Mouse (Mus musculus): Measurements from ENCODE around the gene Ankrd34a. TPM values are rescaled to one million over a fixed set of nuclear protein-coding genes. Genes with fewer than 3 reads are reported as not detected.

Gene Ankrd34a
- total and polyA plus RNA-seq, 2 experiments from 2014 or later, result 15.3 to 29.6 TPM

DNA sequence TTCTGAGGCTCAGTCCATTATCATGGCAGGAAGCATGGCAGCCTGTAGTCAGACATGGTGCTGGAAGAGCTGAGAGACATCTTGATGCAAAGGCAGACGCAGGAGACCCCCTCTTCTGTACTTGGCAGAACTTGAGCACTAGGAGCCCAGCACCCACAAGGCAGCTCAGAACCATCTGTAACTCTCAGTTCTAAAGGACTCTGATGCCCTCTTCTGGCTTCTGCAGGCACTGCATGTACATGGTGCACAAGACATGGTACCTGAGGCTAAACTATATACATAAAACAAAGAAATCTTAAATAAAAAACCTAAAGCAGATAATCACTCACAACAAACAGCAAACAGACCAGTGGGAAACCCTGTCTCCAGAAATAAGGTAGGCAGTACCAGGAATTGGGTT is 42.8 kb downstream of the Ankrd34a start:
- Histone ChIP-seq H3K9me3 (ENCODE audit: low read length) (no peaks in the 10 kb centered on the region), H3K27ac (no peak overlapping the region), H3K9ac (replicated peaks; ENCODE audit: low read length) (no peak overlapping the region), H3K27me3 (ENCODE audit: insufficient read depth, low read length) (no peaks in the 10 kb centered on the region), H3K4me2 (ENCODE audit: low read depth, low read length) (no peak overlapping the region), H3K4me3 (ENCODE audit: low read length) (no peak overlapping the region), H3K36me3 (ENCODE audit: insufficient read depth, low read length) (peaks cover 31% of the 10 kb centered on the region; the same call in 1 of the 2 replicates), H3K4me1 (ENCODE audit: insufficient read depth, low read length) (peaks cover 9% of the 10 kb centered on the region; the same call in 1 of the 2 replicates)
- peak; percentile 58 for DNase-seq (ENCODE audit: low spot score)
- peak; percentile 67 for TF ChIP-seq CTCF (IDR thresholded peaks at IDR 0.05; ENCODE audit: low read depth)
- no peak for ATAC-seq
- 76% methylated on average over 1 of the region's 1 CpGs for WGBS

DNA sequence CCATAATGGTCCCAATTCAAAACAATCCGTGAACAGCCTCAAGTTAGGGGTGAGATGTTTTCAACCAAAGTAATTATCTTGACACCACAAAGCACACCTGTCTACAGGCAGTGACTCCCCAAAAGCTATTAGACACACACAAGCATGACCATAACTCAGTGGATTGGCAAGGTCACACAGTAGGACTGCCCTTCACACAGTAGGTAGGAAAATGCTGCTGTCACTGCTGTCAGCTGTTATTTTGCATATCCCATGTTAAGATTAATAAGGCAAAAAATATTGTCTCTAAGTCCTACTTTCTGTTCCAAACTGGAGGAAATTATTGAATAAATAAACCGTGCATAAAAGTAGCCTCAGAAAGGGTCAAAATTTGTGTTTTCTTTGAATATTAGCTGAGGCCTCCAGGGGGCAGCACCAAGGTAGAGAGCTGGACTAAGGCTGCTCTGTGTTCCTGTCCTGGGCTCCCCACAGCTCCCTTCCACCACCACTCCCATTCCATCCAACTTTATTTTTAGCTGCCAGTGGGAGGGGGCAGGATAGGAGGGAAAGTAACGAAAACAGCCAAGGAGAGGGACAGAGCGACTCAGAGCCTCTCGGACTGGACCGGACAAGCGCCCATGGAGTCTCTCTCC is 48.7 kb downstream of the Ankrd34a start, which contains the start of gene Itga10:
Gene Itga10 (plus strand): TSS at position 567 of the 632 bp plus-strand sequence.
- TF ChIP-seq CTCF (IDR thresholded peaks at IDR 0.05; ENCODE audit: low read depth), result peak; percentile 62
- Histone ChIP-seq H3K4me1 (ENCODE audit: insufficient read depth, low read length) (no peaks in the 10 kb centered on the region), H3K9ac (replicated peaks; ENCODE audit: low read length) (no peak within 1 kb of the TSS), H3K4me2 (ENCODE audit: low read depth, low read length) (no peak within 1 kb of the TSS), H3K4me3 (ENCODE audit: low read length) (no peak within 1 kb of the TSS), H3K27ac (no peak within 1 kb of the TSS), H3K9me3 (ENCODE audit: low read length) (no peaks in the 10 kb centered on the region), H3K36me3 (ENCODE audit: insufficient read depth, low read length) (peaks cover 16% of the 10 kb centered on the region; the same call in 1 of the 2 replicates), H3K27me3 (ENCODE audit: insufficient read depth, low read length) (no peaks in the 10 kb centered on the region)
- ATAC-seq (no peak), DNase-seq (ENCODE audit: low spot score) (peak; percentile 50)
- 60% methylated on average over 7 of the region's 7 CpGs for WGBS

DNA sequence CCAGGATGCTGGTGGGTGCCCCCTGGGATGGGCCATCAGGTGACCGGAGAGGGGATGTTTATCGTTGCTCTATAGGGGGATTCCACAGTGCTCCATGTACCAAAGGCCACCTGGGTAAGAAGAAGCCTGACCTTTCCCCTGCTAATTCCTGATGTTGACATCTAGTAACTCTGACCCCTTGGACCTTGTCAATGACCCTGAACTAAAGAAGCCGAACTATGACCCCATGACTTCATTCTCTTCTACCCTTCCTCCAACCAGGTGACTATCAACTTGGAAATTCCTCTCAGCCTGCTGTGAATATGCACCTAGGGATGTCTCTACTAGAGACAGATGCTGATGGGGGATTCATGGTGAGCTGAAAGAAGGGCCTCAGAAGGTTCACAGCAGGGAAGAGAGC is 50.9 kb downstream of the Ankrd34a start:
- Histone ChIP-seq H3K4me2 (ENCODE audit: low read depth, low read length) (no peak overlapping the region), H3K4me1 (ENCODE audit: insufficient read depth, low read length) (no peaks in the 10 kb centered on the region), H3K27ac (no peak overlapping the region), H3K36me3 (ENCODE audit: insufficient read depth, low read length) (peaks cover 16% of the 10 kb centered on the region; the same call in 1 of the 2 replicates), H3K4me3 (ENCODE audit: low read length) (no peak overlapping the region), H3K9ac (replicated peaks; ENCODE audit: low read length) (no peak overlapping the region), H3K9me3 (ENCODE audit: low read length) (no peaks in the 10 kb centered on the region), H3K27me3 (ENCODE audit: insufficient read depth, low read length) (no peaks in the 10 kb centered on the region)
- no peak for TF ChIP-seq CTCF (IDR thresholded peaks at IDR 0.05; ENCODE audit: low read depth)
- no peak for DNase-seq (ENCODE audit: low spot score)
- ATAC-seq, result no peak
- 81% methylated on average over 3 of the region's 3 CpGs for WGBS

Other genes with a start within 250 kb of the Ankrd34a start
- gene BC107364, start 144.3 kb upstream of the Ankrd34a start, total RNA-seq (2014; rRNA removed), result not detected in 2 replicates
- gene BC107364, start 144.3 kb upstream of the Ankrd34a start, polyA plus RNA-seq (2015; fragmentation: Nextera tagmentation; extraction: Ambion mirVana), result not detected in 2 replicates
- gene Hfe2, start 71.5 kb upstream of the Ankrd34a start, total RNA-seq (2014; rRNA removed), result 0.78 and 1.9 TPM in 2 replicates
- gene Hfe2, start 71.5 kb upstream of the Ankrd34a start, polyA plus RNA-seq (2015; fragmentation: Nextera tagmentation; extraction: Ambion mirVana), result 2.1 and 2.5 TPM in 2 replicates
- gene Txnip, start 38.7 kb upstream of the Ankrd34a start, total RNA-seq (2014; rRNA removed), result 192 and 222 TPM in 2 replicates
- gene Txnip, start 38.7 kb upstream of the Ankrd34a start, polyA plus RNA-seq (2015; fragmentation: Nextera tagmentation; extraction: Ambion mirVana), result 133 and 148 TPM in 2 replicates
- not detected in 2 replicates for gene Gm16253, start 19.7 kb upstream of the Ankrd34a start, total RNA-seq (2014; rRNA removed)
- 0.48 and 0.96 TPM in 2 replicates for gene Gm16253, start 19.7 kb upstream of the Ankrd34a start, polyA plus RNA-seq (2015; fragmentation: Nextera tagmentation; extraction: Ambion mirVana)
- 10.7 and 11.2 TPM in 2 replicates for gene Polr3gl, start 2.5 kb upstream of the Ankrd34a start, total RNA-seq (2014; rRNA removed)
- 31.9 and 32.9 TPM in 2 replicates for gene Polr3gl, start 2.5 kb upstream of the Ankrd34a start, polyA plus RNA-seq (2015; fragmentation: Nextera tagmentation; extraction: Ambion mirVana)
- 45.0 and 48.4 TPM in 2 replicates for gene Lix1l, start 4.5 kb downstream of the Ankrd34a start, total RNA-seq (2014; rRNA removed)
- 3.9 and 5.2 TPM in 2 replicates for gene Lix1l, start 4.5 kb downstream of the Ankrd34a start, polyA plus RNA-seq (2015; fragmentation: Nextera tagmentation; extraction: Ambion mirVana)
- 14.9 and 17.0 TPM in 2 replicates for gene Rbm8a, start 33.3 kb downstream of the Ankrd34a start, total RNA-seq (2014; rRNA removed)
- 114 TPM in 2 replicates for gene Rbm8a, start 33.3 kb downstream of the Ankrd34a start, polyA plus RNA-seq (2015; fragmentation: Nextera tagmentation; extraction: Ambion mirVana)
- gene Pex11b, start 38.7 kb downstream of the Ankrd34a start, total RNA-seq (2014; rRNA removed), result 47.1 and 63.9 TPM in 2 replicates
- 66.9 and 67.3 TPM in 2 replicates for gene Pex11b, start 38.7 kb downstream of the Ankrd34a start, polyA plus RNA-seq (2015; fragmentation: Nextera tagmentation; extraction: Ambion mirVana)
- gene Gm42957, start 38.8 kb downstream of the Ankrd34a start, total RNA-seq (2014; rRNA removed), result 0.32 TPM in 1 of 2 replicates, not detected in the other
- gene Gm42957, start 38.8 kb downstream of the Ankrd34a start, polyA plus RNA-seq (2015; fragmentation: Nextera tagmentation; extraction: Ambion mirVana), result 0.15 TPM in 1 of 2 replicates, not detected in the other
- gene Itga10, start 48.9 kb downstream of the Ankrd34a start, total RNA-seq (2014; rRNA removed), result 2.3 and 2.6 TPM in 2 replicates
- gene Itga10, start 48.9 kb downstream of the Ankrd34a start, polyA plus RNA-seq (2015; fragmentation: Nextera tagmentation; extraction: Ambion mirVana), result 0.79 and 1.4 TPM in 2 replicates
- gene Ankrd35, start 73.5 kb downstream of the Ankrd34a start, total RNA-seq (2014; rRNA removed), result 2.1 and 6.4 TPM in 2 replicates
- gene Ankrd35, start 73.5 kb downstream of the Ankrd34a start, polyA plus RNA-seq (2015; fragmentation: Nextera tagmentation; extraction: Ambion mirVana), result 2.8 and 3.0 TPM in 2 replicates
- gene Pias3, start 99.7 kb downstream of the Ankrd34a start, total RNA-seq (2014; rRNA removed), result 37.5 and 46.1 TPM in 2 replicates
- 41.3 and 44.3 TPM in 2 replicates for gene Pias3, start 99.7 kb downstream of the Ankrd34a start, polyA plus RNA-seq (2015; fragmentation: Nextera tagmentation; extraction: Ambion mirVana)
- 13.0 and 13.4 TPM in 2 replicates for gene Nudt17, start 111.9 kb downstream of the Ankrd34a start, total RNA-seq (2014; rRNA removed)
- 17.6 and 17.8 TPM in 2 replicates for gene Nudt17, start 111.9 kb downstream of the Ankrd34a start, polyA plus RNA-seq (2015; fragmentation: Nextera tagmentation; extraction: Ambion mirVana)
- 10.9 and 11.7 TPM in 2 replicates for gene Polr3c, start 131.0 kb downstream of the Ankrd34a start, total RNA-seq (2014; rRNA removed)
- gene Polr3c, start 131.0 kb downstream of the Ankrd34a start, polyA plus RNA-seq (2015; fragmentation: Nextera tagmentation; extraction: Ambion mirVana), result 26.3 and 29.1 TPM in 2 replicates
- gene Rnf115, start 131.0 kb downstream of the Ankrd34a start, total RNA-seq (2014; rRNA removed), result 47.9 and 53.8 TPM in 2 replicates
- 76.6 and 81.2 TPM in 2 replicates for gene Rnf115, start 131.0 kb downstream of the Ankrd34a start, polyA plus RNA-seq (2015; fragmentation: Nextera tagmentation; extraction: Ambion mirVana)
- gene Pdzk1, start 232.6 kb downstream of the Ankrd34a start, total RNA-seq (2014; rRNA removed), result 0.05 TPM in 1 of 2 replicates, not detected in the other
- gene Pdzk1, start 232.6 kb downstream of the Ankrd34a start, polyA plus RNA-seq (2015; fragmentation: Nextera tagmentation; extraction: Ambion mirVana), result 0.24 TPM in 1 of 2 replicates, not detected in the other
- not detected in 2 replicates for gene Cd160, start 232.7 kb downstream of the Ankrd34a start, total RNA-seq (2014; rRNA removed)
- 0.06 and 0.13 TPM in 2 replicates for gene Cd160, start 232.7 kb downstream of the Ankrd34a start, polyA plus RNA-seq (2015; fragmentation: Nextera tagmentation; extraction: Ambion mirVana)